Mouse (Mus musculus) cerebellum, adult 2 months (tissue): ENCODE measurements around the gene Inka1.

Experiments
- CTCF ChIP-seq: fragments of 200-500 bp; IDR thresholded peaks from 2 replicates; pipeline ENCODE4 v1.5.1; 2011; ENCODE audit warnings: low read depth, mild to moderate bottlenecking, control low read depth, low read length, moderate library complexity, borderline replicate concordance; ENCODE audit not compliant: insufficient read depth
- POLR2A ChIP-seq: fragments of 200-500 bp; IDR thresholded peaks from 2 replicates; pipeline ENCODE4 v1.6.1; 2011; ENCODE audit warnings: low read length, control low read depth, borderline replicate concordance; ENCODE audit not compliant: insufficient read depth

DNA sequence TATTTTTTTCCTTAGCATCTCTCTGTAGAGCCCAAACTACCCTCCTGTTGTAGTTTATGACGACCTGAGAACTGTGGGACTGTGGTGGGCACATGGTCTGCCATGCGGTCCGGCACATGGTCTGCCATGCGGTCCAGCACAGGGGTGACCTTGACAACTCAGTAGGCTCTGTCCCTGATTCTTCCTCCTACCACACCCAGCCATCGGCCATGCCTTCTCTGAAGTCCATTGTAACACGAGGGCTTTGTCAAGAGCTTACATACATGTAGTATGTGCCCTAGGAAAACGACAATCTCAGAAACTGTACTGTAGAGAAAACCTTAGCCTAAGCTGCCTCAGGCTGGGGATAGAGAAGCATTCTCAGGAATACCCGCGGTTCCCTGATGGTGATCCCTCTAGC lies 21.0 kb downstream of the Inka1 start:
- TF ChIP-seq CTCF (no peak), POLR2A (no peak)
